9 mouse cellular contexts compared by ENCODE assay signal in the genomic region with DNA sequence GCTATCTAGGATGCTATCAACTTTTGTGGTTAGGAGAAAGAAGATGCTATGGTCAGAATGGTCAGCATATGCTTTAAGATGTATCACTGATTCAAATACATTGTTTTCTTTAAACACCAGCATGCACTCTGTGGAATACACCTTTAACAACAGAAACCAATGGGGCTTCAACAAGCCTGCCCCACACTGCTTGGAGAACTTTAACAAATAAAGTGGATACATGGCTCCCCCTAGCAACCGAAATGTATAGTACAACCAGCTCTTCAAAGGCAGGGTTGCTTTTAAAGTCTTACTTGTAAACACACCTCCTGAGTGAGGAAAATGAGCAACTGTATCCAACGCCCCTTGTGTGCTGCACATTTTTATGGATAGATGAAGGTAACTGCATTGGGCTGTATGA.
DNase-seq lines count a peak whose midpoint lies in the region; ATAC-seq lines count a peak whose summit lies in the region.
"Had no signal": no experiment of that assay in that cellular context is flagged by ENCODE, and none has a peak within 500 bp of the region (broad histone marks: within the 10 kb centered on the region; RNA-seq: fewer than 3 reads in every experiment).

No protein-coding gene starts in this region.

- H3K9ac ChIP-seq in hindbrain, embryonic 12.5 days: no peak overlapping the region
- no peak overlapping the region for H3K9ac ChIP-seq in midbrain, embryonic 15.5 days

- H3K4me3 ChIP-seq in hindbrain, embryonic 10.5 days: no peak overlapping the region
- no peak overlapping the region for H3K4me3 ChIP-seq in hindbrain, embryonic 12.5 days
- no peak overlapping the region for H3K4me3 ChIP-seq in midbrain, embryonic 15.5 days
- H3K4me3 ChIP-seq: megakaryocyte, embryonic 14.5 days had no signal

- H3K4me1 ChIP-seq in hindbrain, embryonic 10.5 days (replicated peaks): no peaks in the 10 kb centered on the region
- no peaks in the 10 kb centered on the region for H3K4me1 ChIP-seq in hindbrain, embryonic 12.5 days
- no peaks in the 10 kb centered on the region for H3K4me1 ChIP-seq in midbrain, embryonic 15.5 days
- H3K4me1 ChIP-seq: megakaryocyte, embryonic 14.5 days had no signal

- H3K4me2 ChIP-seq in hindbrain, embryonic 12.5 days (replicated peaks): no peak overlapping the region
- no peak overlapping the region for H3K4me2 ChIP-seq in midbrain, embryonic 15.5 days

- no peaks in the 10 kb centered on the region for H3K9me3 ChIP-seq in hindbrain, embryonic 10.5 days
- no peaks in the 10 kb centered on the region for H3K9me3 ChIP-seq in hindbrain, embryonic 12.5 days (replicated peaks)
- H3K9me3 ChIP-seq in midbrain, embryonic 15.5 days: no peaks in the 10 kb centered on the region
- H3K9me3 ChIP-seq: megakaryocyte, embryonic 14.5 days had no signal

- 8% methylated on average over 2 of the region's 2 CpGs for WGBS in hindbrain, embryonic 10.5 days
- WGBS in hindbrain, embryonic 12.5 days: 10% methylated on average over 2 of the region's 2 CpGs
- WGBS in midbrain, embryonic 15.5 days: 8% methylated on average over 2 of the region's 2 CpGs

- H3K36me3 ChIP-seq in hindbrain, embryonic 10.5 days: no peaks in the 10 kb centered on the region
- no peaks in the 10 kb centered on the region for H3K36me3 ChIP-seq in hindbrain, embryonic 12.5 days
- H3K36me3 ChIP-seq in midbrain, embryonic 15.5 days (replicated peaks): no peaks in the 10 kb centered on the region

- ATAC-seq in hindbrain, embryonic 12.5 days (ENCODE audit: low FRiP score): no peak
- ATAC-seq in midbrain, embryonic 15.5 days (replicated peaks): peak; percentile 74

- DNase-seq in hindbrain, embryonic 10.5 days (ENCODE audit: low spot score): peak; percentile 7
- DNase-seq in Muller cell, postnatal 12 days (ENCODE audit: inconsistent ontology term): peak; percentile 30
- peak; percentile 85 for DNase-seq in embryo, embryonic 10.5 days (ENCODE audit: low spot score)
- peak; percentile 44 for DNase-seq in kidney, postnatal 4 days
- no peak for DNase-seq in adrenal gland, adult 8-10 months
- DNase-seq in heart, adult 9 months (ENCODE audit: low spot score in 2 of 2): no peak

- no peak overlapping the region for H3K27ac ChIP-seq in hindbrain, embryonic 10.5 days
- H3K27ac ChIP-seq in hindbrain, embryonic 12.5 days: no peak overlapping the region
- H3K27ac ChIP-seq in midbrain, embryonic 15.5 days: no peak overlapping the region

- no peaks in the 10 kb centered on the region for H3K27me3 ChIP-seq in hindbrain, embryonic 10.5 days (ENCODE audit: insufficient read depth, poor library complexity, severe bottlenecking)
- no peaks in the 10 kb centered on the region for H3K27me3 ChIP-seq in hindbrain, embryonic 12.5 days
- H3K27me3 ChIP-seq in midbrain, embryonic 15.5 days (replicated peaks): no peaks in the 10 kb centered on the region
- H3K27me3 ChIP-seq: megakaryocyte, embryonic 14.5 days had no signal

Comparison
In these comparisons a context has a peak if more than half of its experiments do, and no peak if none do; other contexts are left out.
1. DNase-seq: peak in hindbrain, embryonic 10.5 days (single experiment), Muller cell, postnatal 12 days (single experiment), embryo, embryonic 10.5 days (single experiment) and kidney, postnatal 4 days (2 of 2); none in adrenal gland, adult 8-10 months (single experiment) and heart, adult 9 months (0 of 2).